Mouse (Mus musculus): ENCODE measurements around the gene Ptprd. TPM values are rescaled to one million over a fixed set of nuclear protein-coding genes. Genes with fewer than 3 reads are reported as not detected.

Gene Ptprd
- polyA plus RNA-seq, 1 experiment from 2014 or later: 13.8 TPM

DNA sequence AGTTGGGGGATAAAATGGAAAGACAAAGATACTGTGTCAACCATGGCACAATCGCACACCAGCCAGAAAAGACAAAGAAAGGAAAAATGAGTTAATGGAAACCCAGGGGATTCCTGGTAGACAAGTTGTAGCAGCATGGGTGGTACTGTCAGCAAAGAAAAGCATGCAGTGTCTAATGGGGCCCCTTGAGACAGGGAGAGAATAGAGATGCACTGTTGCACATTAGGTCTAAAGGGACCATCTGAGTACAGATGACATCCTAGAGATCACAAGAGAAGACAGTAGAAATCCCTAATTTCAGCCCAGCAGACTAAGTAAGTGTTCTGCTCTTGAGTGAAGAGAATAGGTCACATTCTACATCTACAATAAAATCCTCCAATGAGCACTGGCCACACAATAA lies 1993.7 kb downstream of the Ptprd start:
- Histone ChIP-seq H3K36me3 (ENCODE audit: control insufficient read depth, insufficient read depth) (no peaks in the 10 kb centered on the region), H3K9me3 (ENCODE audit: control insufficient read depth) (no peaks in the 10 kb centered on the region), H3K4me1 (replicated peaks; ENCODE audit: control insufficient read depth, insufficient read depth, low read length) (no peaks in the 10 kb centered on the region), H3K9ac (ENCODE audit: low read depth, low read length) (no peak overlapping the region), H3K27me3 (replicated peaks; ENCODE audit: control insufficient read depth, insufficient read depth, low read length) (no peaks in the 10 kb centered on the region), H3K27ac (ENCODE audit: low read depth, low read length) (no peak overlapping the region), H3K4me3 (ENCODE audit: low read depth, low read length) (no peak overlapping the region), H3K4me2 (replicated peaks; ENCODE audit: low read depth) (no peak overlapping the region)
- ATAC-seq: no peak
- 86% methylated on average over 1 of the region's 1 CpGs for WGBS
- TF ChIP-seq CTCF (IDR thresholded peaks at IDR 0.05; ENCODE audit: low read depth): no peak

DNA sequence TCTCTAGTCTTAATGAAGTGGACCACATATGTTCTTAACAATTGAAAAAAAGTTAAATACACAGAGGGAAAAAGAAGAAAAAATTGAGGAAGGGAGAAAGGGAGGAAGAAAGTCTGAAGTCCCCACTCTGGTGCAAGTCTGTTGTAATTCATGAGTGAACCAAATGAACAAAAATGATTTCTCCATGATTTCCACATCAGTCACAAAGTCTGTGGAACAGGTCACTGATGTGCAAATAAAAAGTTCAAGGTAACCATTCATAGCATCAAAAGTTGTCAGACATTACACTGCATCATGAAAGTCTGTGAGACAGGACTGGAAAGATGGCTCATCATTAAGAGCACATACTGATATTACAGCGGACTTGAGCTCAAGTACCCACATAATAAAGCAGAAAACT lies 1996.6 kb downstream of the Ptprd start:
- Histone ChIP-seq H3K4me1 (replicated peaks; ENCODE audit: control insufficient read depth, insufficient read depth, low read length) (no peaks in the 10 kb centered on the region), H3K9ac (ENCODE audit: low read depth, low read length) (no peak overlapping the region), H3K27me3 (replicated peaks; ENCODE audit: control insufficient read depth, insufficient read depth, low read length) (no peaks in the 10 kb centered on the region), H3K36me3 (ENCODE audit: control insufficient read depth, insufficient read depth) (no peaks in the 10 kb centered on the region), H3K9me3 (ENCODE audit: control insufficient read depth) (no peaks in the 10 kb centered on the region), H3K27ac (ENCODE audit: low read depth, low read length) (no peak overlapping the region), H3K4me2 (replicated peaks; ENCODE audit: low read depth) (no peak overlapping the region), H3K4me3 (ENCODE audit: low read depth, low read length) (no peak overlapping the region)
- no peak for TF ChIP-seq CTCF (IDR thresholded peaks at IDR 0.05; ENCODE audit: low read depth)
- no peak for ATAC-seq
- 100% methylated on average over 1 of the region's 1 CpGs for WGBS

- H3K9ac ChIP-seq (ENCODE audit: low read depth, low read length): no peak overlapping the region
- 53% methylated on average over 1 of the region's 1 CpGs for WGBS
- ATAC-seq: no peak
Observed at GRCm38 (mm10) chr4:76199321-76199720, 2012.4 kb downstream of the Ptprd start.

DNA sequence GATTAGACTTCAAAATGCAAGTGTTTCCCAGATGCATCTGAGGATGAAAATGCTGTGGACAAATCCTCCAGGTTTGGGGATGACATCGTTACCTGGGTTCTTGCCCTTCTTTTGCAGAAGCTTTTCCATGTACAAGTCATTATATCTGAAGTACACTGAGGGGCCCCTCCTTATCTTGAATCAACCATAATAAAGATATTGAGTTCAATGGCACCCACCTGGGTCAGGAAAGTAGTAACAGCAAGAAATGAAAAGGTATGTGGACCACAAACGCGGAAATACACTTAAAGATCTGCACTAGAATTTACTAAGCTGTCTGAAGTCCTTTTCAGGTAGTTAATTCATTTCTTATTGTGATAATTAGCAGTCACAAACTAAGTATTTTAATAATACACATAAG lies 2017.0 kb downstream of the Ptprd start:
- Histone ChIP-seq H3K9me3 (ENCODE audit: control insufficient read depth) (no peaks in the 10 kb centered on the region), H3K4me1 (replicated peaks; ENCODE audit: control insufficient read depth, insufficient read depth, low read length) (no peaks in the 10 kb centered on the region), H3K4me2 (replicated peaks; ENCODE audit: low read depth) (no peak overlapping the region), H3K27ac (ENCODE audit: low read depth, low read length) (no peak overlapping the region), H3K4me3 (ENCODE audit: low read depth, low read length) (no peak overlapping the region), H3K36me3 (ENCODE audit: control insufficient read depth, insufficient read depth) (no peaks in the 10 kb centered on the region), H3K27me3 (replicated peaks; ENCODE audit: control insufficient read depth, insufficient read depth, low read length) (no peaks in the 10 kb centered on the region), H3K9ac (ENCODE audit: low read depth, low read length) (no peak overlapping the region)
- WGBS: 44% methylated on average over 3 of the region's 3 CpGs
- ATAC-seq: no peak
- TF ChIP-seq CTCF (IDR thresholded peaks at IDR 0.05; ENCODE audit: low read depth): no peak

More at GRCm38 (mm10) chr4:76199321-76199720, 2012.4 kb downstream of the Ptprd start:
- Histone ChIP-seq H3K27ac (ENCODE audit: low read depth, low read length) (no peak overlapping the region), H3K9me3 (ENCODE audit: control insufficient read depth) (no peaks in the 10 kb centered on the region), H3K4me3 (ENCODE audit: low read depth, low read length) (no peak overlapping the region), H3K4me1 (replicated peaks; ENCODE audit: control insufficient read depth, insufficient read depth, low read length) (no peaks in the 10 kb centered on the region), H3K4me2 (replicated peaks; ENCODE audit: low read depth) (no peak overlapping the region), H3K36me3 (ENCODE audit: control insufficient read depth, insufficient read depth) (no peaks in the 10 kb centered on the region), H3K27me3 (replicated peaks; ENCODE audit: control insufficient read depth, insufficient read depth, low read length) (no peaks in the 10 kb centered on the region)
- no peak for TF ChIP-seq CTCF (IDR thresholded peaks at IDR 0.05; ENCODE audit: low read depth)

DNA sequence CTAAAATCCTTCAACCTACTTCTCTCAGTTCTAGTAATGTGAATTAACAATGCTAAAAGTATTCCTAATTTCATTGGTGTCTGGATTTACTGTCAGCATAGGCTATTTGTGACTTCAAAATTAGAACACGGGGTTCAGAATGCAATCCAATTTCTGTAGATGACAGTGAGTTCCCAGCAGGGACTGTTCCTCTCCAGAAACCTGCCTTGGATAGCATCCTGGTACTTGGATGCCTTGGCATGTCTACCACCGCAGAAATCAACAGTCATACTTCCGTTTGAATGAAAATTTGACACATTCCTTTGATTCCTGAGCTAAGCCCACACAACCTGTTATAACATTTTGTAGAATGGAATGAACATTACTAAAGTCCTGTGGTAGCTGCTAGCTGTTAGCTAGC lies 2018.3 kb downstream of the Ptprd start:
- Histone ChIP-seq H3K36me3 (ENCODE audit: control insufficient read depth, insufficient read depth) (no peaks in the 10 kb centered on the region), H3K9me3 (ENCODE audit: control insufficient read depth) (no peaks in the 10 kb centered on the region), H3K4me3 (ENCODE audit: low read depth, low read length) (no peak overlapping the region), H3K27me3 (replicated peaks; ENCODE audit: control insufficient read depth, insufficient read depth, low read length) (no peaks in the 10 kb centered on the region), H3K27ac (ENCODE audit: low read depth, low read length) (no peak overlapping the region), H3K4me2 (replicated peaks; ENCODE audit: low read depth) (no peak overlapping the region), H3K4me1 (replicated peaks; ENCODE audit: control insufficient read depth, insufficient read depth, low read length) (no peaks in the 10 kb centered on the region), H3K9ac (ENCODE audit: low read depth, low read length) (no peak overlapping the region)
- no peak for TF ChIP-seq CTCF (IDR thresholded peaks at IDR 0.05; ENCODE audit: low read depth)
- no peak for ATAC-seq
- WGBS: 97% methylated on average over 3 of the region's 3 CpGs

DNA sequence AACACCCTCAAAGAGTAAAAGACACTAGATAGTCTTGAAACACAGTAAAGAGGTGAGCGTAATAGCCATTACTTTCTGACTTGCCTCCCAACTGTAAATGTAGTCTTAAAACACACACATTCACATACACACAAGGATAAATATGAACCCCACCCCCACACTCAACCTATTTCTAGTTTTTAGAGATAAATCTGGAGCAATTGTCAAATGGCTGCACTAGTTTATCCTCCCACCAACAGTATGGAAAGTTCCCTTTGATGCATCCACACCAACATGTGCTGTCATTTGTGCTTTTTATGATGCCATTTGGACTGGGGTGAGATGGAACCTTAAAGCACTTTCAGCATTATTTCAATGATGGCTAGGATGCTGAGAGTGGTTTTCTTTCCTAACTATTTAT lies 2019.7 kb downstream of the Ptprd start:
- no peaks in the 10 kb centered on the region for H3K36me3 ChIP-seq (ENCODE audit: control insufficient read depth, insufficient read depth)
- no peaks in the 10 kb centered on the region for H3K9me3 ChIP-seq (ENCODE audit: control insufficient read depth)
- no peak overlapping the region for H3K4me2 ChIP-seq (replicated peaks; ENCODE audit: low read depth)
- H3K9ac ChIP-seq (ENCODE audit: low read depth, low read length): no peak overlapping the region
- H3K4me1 ChIP-seq (replicated peaks; ENCODE audit: control insufficient read depth, insufficient read depth, low read length): no peaks in the 10 kb centered on the region
- H3K4me3 ChIP-seq (ENCODE audit: low read depth, low read length): no peak overlapping the region
- H3K27ac ChIP-seq (ENCODE audit: low read depth, low read length): no peak overlapping the region
- no peaks in the 10 kb centered on the region for H3K27me3 ChIP-seq (replicated peaks; ENCODE audit: control insufficient read depth, insufficient read depth, low read length)
- no peak for TF ChIP-seq CTCF (IDR thresholded peaks at IDR 0.05; ENCODE audit: low read depth)
- 97% methylated on average over 1 of the region's 1 CpGs for WGBS
- ATAC-seq: no peak

DNA sequence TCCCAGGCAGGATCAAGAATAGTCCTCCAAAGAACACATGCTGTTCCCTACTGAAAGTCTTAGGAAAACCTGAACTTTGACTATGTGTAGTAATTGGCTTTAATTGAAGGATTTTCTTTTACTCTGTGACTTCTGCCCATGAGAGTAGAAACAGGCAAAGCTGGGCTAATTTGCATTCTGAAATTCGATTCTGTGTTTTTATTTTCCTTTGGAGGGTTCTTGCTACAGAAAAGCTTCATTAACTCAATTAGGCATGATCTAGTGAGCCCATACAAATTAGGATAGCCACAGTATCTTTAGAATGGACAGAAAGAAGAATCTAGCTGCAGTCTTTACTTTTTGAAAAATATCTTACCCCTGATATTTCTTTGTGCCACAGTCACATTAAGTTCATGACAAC lies 2021.0 kb downstream of the Ptprd start:
- no peak overlapping the region for H3K9ac ChIP-seq (ENCODE audit: low read depth, low read length)
- ATAC-seq: no peak
- H3K27ac ChIP-seq (ENCODE audit: low read depth, low read length): no peak overlapping the region
- no peak for TF ChIP-seq CTCF (IDR thresholded peaks at IDR 0.05; ENCODE audit: low read depth)
- H3K4me1 ChIP-seq (replicated peaks; ENCODE audit: control insufficient read depth, insufficient read depth, low read length): no peaks in the 10 kb centered on the region
- WGBS: 66% methylated on average over 1 of the region's 1 CpGs
- no peak overlapping the region for H3K4me3 ChIP-seq (ENCODE audit: low read depth, low read length)
- no peaks in the 10 kb centered on the region for H3K27me3 ChIP-seq (replicated peaks; ENCODE audit: control insufficient read depth, insufficient read depth, low read length)
- H3K36me3 ChIP-seq (ENCODE audit: control insufficient read depth, insufficient read depth): no peaks in the 10 kb centered on the region
- no peak overlapping the region for H3K4me2 ChIP-seq (replicated peaks; ENCODE audit: low read depth)
- no peaks in the 10 kb centered on the region for H3K9me3 ChIP-seq (ENCODE audit: control insufficient read depth)
